Mouse (Mus musculus): Measurements from ENCODE around the gene Tbc1d4. TPM values are rescaled to one million over a fixed set of nuclear protein-coding genes. Genes with fewer than 3 reads are reported as not detected.

Gene Tbc1d4
- polyA plus RNA-seq (2016; fragmentation: Nextera tagmentation; extraction: Ambion mirVana) = 7.2 and 8.5 TPM in 2 replicates

- no peak within 1 kb of the TSS for H3K27ac ChIP-seq (replicated peaks)
- WGBS = under 1% methylated on average over 62 of the region's 62 CpGs
Measured at GRCm38 (mm10) chr14:101608519-101609368, at the start of gene Tbc1d4. TSS of gene Tbc1d4 (minus strand) at chr14:101609191.

GRCm38 (mm10) chr14:101656307-101656706, 47.3 kb upstream of the Tbc1d4 start:
- Histone ChIP-seq H3K4me1 (peaks cover 4% of the 10 kb centered on the region; the same call in 1 of the 2 replicates), H3K4me2 (replicated peaks) (no peak overlapping the region), H3K9me3 (no peaks in the 10 kb centered on the region), H3K9ac (replicated peaks) (no peak overlapping the region), H3K4me3 (no peak overlapping the region), H3K27me3 (no peaks in the 10 kb centered on the region), H3K36me3 (peaks cover 19% of the 10 kb centered on the region; the same call in 1 of the 2 replicates), H3K27ac (replicated peaks) (no peak overlapping the region)
- 91% methylated on average over 10 of the region's 10 CpGs for WGBS
- ATAC-seq (ENCODE audit: low FRiP score, low read depth) = no peak

More at GRCm38 (mm10) chr14:101608519-101609368, at the start of gene Tbc1d4:
- Histone ChIP-seq H3K4me1 (peaks cover 8% of the 10 kb centered on the region; the same call in 1 of the 2 replicates), H3K27me3 (peaks cover 18% of the 10 kb centered on the region), H3K4me2 (replicated peaks) (peak within 1 kb of the TSS; percentile 98), H3K36me3 (no peaks in the 10 kb centered on the region), H3K4me3 (peak within 1 kb of the TSS; percentile 70), H3K9me3 (no peaks in the 10 kb centered on the region), H3K9ac (replicated peaks) (peak within 1 kb of the TSS; percentile 63)
- ATAC-seq (ENCODE audit: low FRiP score, low read depth) = peak; percentile 86

GRCm38 (mm10) chr14:101654526-101654909, 45.5 kb upstream of the Tbc1d4 start:
- peak overlapping the region; percentile 88 for H3K9ac ChIP-seq (replicated peaks)
- H3K9me3 ChIP-seq = no peaks in the 10 kb centered on the region
- peak overlapping the region; percentile 97 for H3K4me3 ChIP-seq
- 0% methylated on average over 10 of the region's 10 CpGs for WGBS
- H3K4me1 ChIP-seq = peaks cover 4% of the 10 kb centered on the region; the same call in 1 of the 2 replicates
- H3K27ac ChIP-seq (replicated peaks) = no peak overlapping the region
- H3K4me2 ChIP-seq (replicated peaks) = peak overlapping the region; percentile 82
- peak; percentile 24 for ATAC-seq (ENCODE audit: low FRiP score, low read depth)
- no peaks in the 10 kb centered on the region for H3K27me3 ChIP-seq
- H3K36me3 ChIP-seq = 0 out of 2 replicates have a peak, but pooled peaks cover 10% of the 10 kb centered on the region

- under 1% methylated on average over 77 of the region's 81 CpGs for WGBS
- Histone ChIP-seq H3K9ac (replicated peaks) (peak within 1 kb of the TSS; percentile 88), H3K9me3 (no peaks in the 10 kb centered on the region), H3K4me1 (peaks cover 4% of the 10 kb centered on the region; the same call in 1 of the 2 replicates), H3K27me3 (no peaks in the 10 kb centered on the region), H3K36me3 (0 out of 2 replicates have a peak, but pooled peaks cover 4% of the 10 kb centered on the region), H3K4me3 (peak within 1 kb of the TSS; percentile 97), H3K27ac (replicated peaks) (peak within 1 kb of the TSS; percentile 72), H3K4me2 (replicated peaks) (peak within 1 kb of the TSS; percentile 82)
- ATAC-seq (ENCODE audit: low FRiP score, low read depth) = peak; percentile 91
Measured at GRCm38 (mm10) chr14:101653581-101654525, 44.9 kb upstream of the Tbc1d4 start, which contains the start of gene Uchl3. TSS of gene Uchl3 (plus strand) at chr14:101653967.

- Histone ChIP-seq H3K27me3 (no peaks in the 10 kb centered on the region), H3K36me3 (no peaks in the 10 kb centered on the region), H3K4me1 (peaks cover 4% of the 10 kb centered on the region; the same call in 1 of the 2 replicates), H3K27ac (replicated peaks) (no peak overlapping the region), H3K9ac (replicated peaks) (no peak overlapping the region), H3K4me2 (replicated peaks) (no peak overlapping the region), H3K9me3 (no peaks in the 10 kb centered on the region), H3K4me3 (no peak overlapping the region)
- ATAC-seq (ENCODE audit: low FRiP score, low read depth) = no peak
- whole genome bisulfite sequencing = 93% methylated on average over 6 of the region's 6 CpGs
Measured at GRCm38 (mm10) chr14:101652571-101652970, 43.6 kb upstream of the Tbc1d4 start.

GRCm38 (mm10) chr14:101650551-101650950, 41.6 kb upstream of the Tbc1d4 start:
- H3K4me3 ChIP-seq = no peak overlapping the region
- 83% methylated on average over 4 of the region's 4 CpGs for WGBS
- H3K9me3 ChIP-seq = no peaks in the 10 kb centered on the region
- H3K4me2 ChIP-seq (replicated peaks) = no peak overlapping the region
- H3K27me3 ChIP-seq = no peaks in the 10 kb centered on the region
- H3K9ac ChIP-seq (replicated peaks) = no peak overlapping the region
- no peaks in the 10 kb centered on the region for H3K36me3 ChIP-seq
- peaks cover 4% of the 10 kb centered on the region; the same call in 1 of the 2 replicates for H3K4me1 ChIP-seq
- H3K27ac ChIP-seq (replicated peaks) = no peak overlapping the region
- ATAC-seq (ENCODE audit: low FRiP score, low read depth) = no peak

GRCm38 (mm10) chr14:101644948-101645347, 36.0 kb upstream of the Tbc1d4 start:
- Histone ChIP-seq H3K4me2 (replicated peaks) (no peak overlapping the region), H3K36me3 (no peaks in the 10 kb centered on the region), H3K9ac (replicated peaks) (no peak overlapping the region), H3K27ac (replicated peaks) (no peak overlapping the region), H3K4me3 (no peak overlapping the region), H3K9me3 (no peaks in the 10 kb centered on the region), H3K27me3 (no peaks in the 10 kb centered on the region), H3K4me1 (no peaks in the 10 kb centered on the region)
- no peak for ATAC-seq (ENCODE audit: low FRiP score, low read depth)
- 85% methylated on average over 1 of the region's 1 CpGs for WGBS

GRCm38 (mm10) chr14:101640153-101640843, 31.3 kb upstream of the Tbc1d4 start, which contains the start of gene Commd6:
TSS of gene Commd6 (minus strand) at chr14:101640686.
- Histone ChIP-seq H3K36me3 (peaks cover 3% of the 10 kb centered on the region), H3K9ac (replicated peaks) (peak within 1 kb of the TSS; percentile 78), H3K27ac (replicated peaks) (peak within 1 kb of the TSS; percentile 76), H3K27me3 (no peaks in the 10 kb centered on the region), H3K9me3 (no peaks in the 10 kb centered on the region), H3K4me2 (replicated peaks) (peak within 1 kb of the TSS; percentile 79), H3K4me3 (peak within 1 kb of the TSS; percentile 83), H3K4me1 (peaks cover 11% of the 10 kb centered on the region)
- under 1% methylated on average over 39 of the region's 39 CpGs for WGBS
- peak; percentile 99 for ATAC-seq (ENCODE audit: low FRiP score, low read depth)

GRCm38 (mm10) chr14:101637381-101637780, 28.4 kb upstream of the Tbc1d4 start:
- no peak for ATAC-seq (ENCODE audit: low FRiP score, low read depth)
- H3K9ac ChIP-seq (replicated peaks) = no peak overlapping the region
- no peak overlapping the region for H3K4me2 ChIP-seq (replicated peaks)
- H3K4me3 ChIP-seq = no peak overlapping the region
- WGBS = 93% methylated on average over 6 of the region's 6 CpGs
- H3K36me3 ChIP-seq = peaks cover 19% of the 10 kb centered on the region
- H3K4me1 ChIP-seq = peaks cover 11% of the 10 kb centered on the region
- no peak overlapping the region for H3K27ac ChIP-seq (replicated peaks)
- no peaks in the 10 kb centered on the region for H3K9me3 ChIP-seq
- no peaks in the 10 kb centered on the region for H3K27me3 ChIP-seq

GRCm38 (mm10) chr14:101635765-101636164, 26.8 kb upstream of the Tbc1d4 start:
- no peak for ATAC-seq (ENCODE audit: low FRiP score, low read depth)
- Histone ChIP-seq H3K9ac (replicated peaks) (no peak overlapping the region), H3K27me3 (no peaks in the 10 kb centered on the region), H3K4me3 (no peak overlapping the region), H3K9me3 (no peaks in the 10 kb centered on the region), H3K27ac (replicated peaks) (no peak overlapping the region), H3K4me1 (peaks cover 11% of the 10 kb centered on the region), H3K4me2 (replicated peaks) (no peak overlapping the region), H3K36me3 (peaks cover 22% of the 10 kb centered on the region)
- WGBS = 91% methylated on average over 1 of the region's 1 CpGs

- Histone ChIP-seq H3K9me3 (no peaks in the 10 kb centered on the region), H3K36me3 (peaks cover 21% of the 10 kb centered on the region), H3K4me1 (no peaks in the 10 kb centered on the region), H3K27me3 (no peaks in the 10 kb centered on the region), H3K4me3 (no peak overlapping the region), H3K27ac (replicated peaks) (no peak overlapping the region), H3K9ac (replicated peaks) (no peak overlapping the region), H3K4me2 (replicated peaks) (no peak overlapping the region)
- WGBS = 82% methylated on average over 2 of the region's 2 CpGs
- ATAC-seq (ENCODE audit: low FRiP score, low read depth) = no peak
Measured at GRCm38 (mm10) chr14:101630548-101630947, 21.6 kb upstream of the Tbc1d4 start.
